Mouse (Mus musculus) liver, embryonic 14 days (tissue): ENCODE data around the gene Zfp185. TPM values are rescaled to one million over a fixed set of nuclear protein-coding genes. Genes with fewer than 3 reads are reported as not detected.

Experiments
- polyA plus RNA-seq: library from polyadenylated mRNA; depleted of rRNA; stranded (reverse); fragments of >200 nt; gene quantifications from 2 replicates; pipeline ENCODE4 v1.2.3, GENCODE M21; 2012; rRNA removed

The Zfp185 gene
- 0.76 and 1.1 TPM in 2 replicates for polyA plus RNA-seq

GRCm38 (mm10) chrX:72986841-72987519, at the start of gene Zfp185:
TSS of gene Zfp185 (plus strand) at chrX:72987339.

GRCm38 (mm10) chrX:73037003-73037402, 49.9 kb downstream of the Zfp185 start, which contains the start of gene Pnma5:
TSS of gene Pnma5 (minus strand) at chrX:73037103.

GRCm38 (mm10) chrX:73064415-73064793, 77.3 kb downstream of the Zfp185 start, which contains the start of gene Pnma3:
TSS of gene Pnma3 (plus strand) at chrX:73064787.

Other genes with a start within 250 kb of the Zfp185 start
- 0.01 TPM in 1 of 2 replicates, not detected in the other for gene Gabrq, start 162.2 kb upstream of the Zfp185 start, polyA plus RNA-seq
- gene Cetn2, start 68.9 kb upstream of the Zfp185 start, polyA plus RNA-seq = 15.2 and 16.0 TPM in 2 replicates
- 23.6 and 27.1 TPM in 2 replicates for gene Nsdhl, start 68.8 kb upstream of the Zfp185 start, polyA plus RNA-seq
- 0.03 TPM in 1 of 2 replicates, not detected in the other for gene Pnma5, start 49.8 kb downstream of the Zfp185 start, polyA plus RNA-seq
- gene Pnma3, start 77.4 kb downstream of the Zfp185 start, polyA plus RNA-seq = 0.01 TPM in 1 of 2 replicates, not detected in the other
- 0.56 and 0.80 TPM in 2 replicates for gene Xlr4a, start 95.1 kb downstream of the Zfp185 start, polyA plus RNA-seq
- gene Xlr3a, start 109.8 kb downstream of the Zfp185 start, polyA plus RNA-seq = 0.59 and 1.3 TPM in 2 replicates
- gene Gm14685, start 129.7 kb downstream of the Zfp185 start, polyA plus RNA-seq = 0.01 and 0.02 TPM in 2 replicates
- gene Xlr5b, start 161.5 kb downstream of the Zfp185 start, polyA plus RNA-seq = not detected in 2 replicates
- 0.01 and 0.05 TPM in 2 replicates for gene DXBay18, start 162.1 kb downstream of the Zfp185 start, polyA plus RNA-seq
- not detected in 2 replicates for gene Spin2d, start 189.7 kb downstream of the Zfp185 start, polyA plus RNA-seq
- gene Xlr3b, start 204.9 kb downstream of the Zfp185 start, polyA plus RNA-seq = 0.73 and 1.6 TPM in 2 replicates
- gene Xlr4b, start 227.0 kb downstream of the Zfp185 start, polyA plus RNA-seq = 1.0 and 1.5 TPM in 2 replicates
- gene F8a, start 241.0 kb downstream of the Zfp185 start, polyA plus RNA-seq = 1.0 and 1.4 TPM in 2 replicates